Mouse (Mus musculus) heart, postnatal 10 days (tissue): ENCODE measurements at regions not wholly inside any gene's neighbourhood (a gene's known extent, or its start where the extent isn't known, plus 50 kb on each side); places are given as distances from the start of the nearest gene placed in this dataset.

Source experiments
- DNase-seq, 2 experiments: peaks; one replicate each; pipeline ENCODE4 v3.0.0; 2021
- intact Hi-C: fragments of 180-260 bp; cut with DNase I; formaldehyde crosslinking; loops from one replicate; pipeline ENCODE4 v1.15.1; 2025

DNA sequence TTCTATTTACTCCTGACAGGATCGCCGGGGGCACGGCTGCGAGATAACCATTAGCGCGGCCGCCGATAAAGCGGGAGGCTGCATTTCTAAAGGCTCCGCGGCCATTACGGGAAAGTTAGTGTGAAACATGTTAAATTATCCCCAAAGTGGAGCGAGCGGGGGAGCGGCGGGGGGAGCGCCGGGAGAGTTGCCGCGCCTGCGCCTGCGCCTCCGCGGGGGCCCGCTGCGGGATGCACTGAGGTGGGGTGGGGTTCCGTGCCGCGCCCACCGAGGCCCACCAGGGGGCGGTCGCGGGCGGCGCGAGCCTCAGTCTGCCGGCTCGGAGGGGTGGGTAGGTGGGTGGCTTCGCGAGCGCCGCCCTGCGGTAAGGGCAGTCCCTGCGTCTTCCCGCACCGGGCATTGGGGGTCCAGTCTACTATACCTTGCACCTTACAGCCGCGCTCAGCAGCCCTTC is 71.8 kb upstream of the Pax2 start:
- intact Hi-C loops: no loop called here
- peak in 1 of 2 experiments; percentile 13 for DNase-seq

DNA sequence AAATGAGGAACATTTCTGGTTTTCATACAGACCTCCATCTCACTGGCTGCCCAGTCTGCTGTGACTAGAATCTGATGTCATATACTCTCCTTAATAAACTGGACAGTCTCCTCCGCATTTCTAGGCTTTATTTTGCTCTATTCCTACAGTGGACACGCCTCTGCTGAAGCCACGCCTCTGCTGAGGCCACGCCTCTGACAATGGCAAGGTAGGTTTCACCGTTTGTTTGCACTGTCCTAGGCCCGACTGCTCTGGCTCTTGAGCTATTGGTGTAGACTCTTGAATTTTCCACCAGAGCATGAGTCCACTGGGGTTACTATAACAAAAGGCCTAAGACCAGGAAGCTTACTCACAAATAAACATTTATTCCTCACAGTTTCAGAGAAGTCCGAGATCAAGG is 69.8 kb upstream of the Pax2 start:
- no peak for DNase-seq
- intact Hi-C loops: loop anchor here (5.0 kb wide), 1 partner anchor 66 kb away; no protein-coding TSS in a partner anchor

DNA sequence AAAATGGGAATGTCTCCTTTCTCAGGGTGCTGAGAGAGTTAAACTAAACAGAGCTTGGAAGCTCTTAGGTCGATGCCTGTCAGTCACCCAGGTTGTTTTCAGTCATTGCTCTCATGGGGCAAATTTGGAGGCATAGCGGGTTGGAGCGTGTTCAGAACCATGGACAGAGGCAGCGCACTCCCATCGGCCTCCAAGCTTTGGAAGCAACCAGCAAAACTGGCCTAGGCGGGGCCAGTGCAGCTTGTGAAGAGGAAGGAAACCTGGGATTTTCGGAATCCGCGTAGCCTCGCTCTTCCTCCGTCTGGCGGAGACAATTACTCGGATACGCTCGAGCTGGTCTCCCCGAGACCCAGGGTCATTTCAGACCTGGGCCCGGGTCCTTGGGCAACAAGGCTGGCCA is 63.4 kb upstream of the Pax2 start:
- intact Hi-C loops: no loop called here
- DNase-seq: peak; percentile 81 to 85

DNA sequence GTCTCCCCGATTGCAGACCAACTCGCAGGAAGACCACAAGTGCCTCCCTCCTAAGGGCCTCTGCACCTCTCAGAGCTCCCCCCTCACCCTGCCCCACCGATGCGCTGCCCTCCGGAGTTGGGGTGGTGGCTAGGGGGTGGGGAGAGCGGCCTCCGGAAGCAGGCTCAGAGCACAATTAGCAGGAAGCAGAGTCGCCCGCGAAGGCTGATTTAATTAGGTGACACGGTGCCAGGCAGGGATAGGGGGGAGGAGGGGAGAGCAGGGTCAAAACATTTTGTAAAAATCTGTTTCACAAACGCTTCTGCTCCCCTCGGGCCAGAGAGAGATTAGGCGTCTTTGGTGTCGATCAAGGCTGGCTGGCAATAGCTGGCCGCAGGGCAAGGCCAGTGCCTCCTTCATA is 63.0 kb upstream of the Pax2 start:
- no peak for DNase-seq
- intact Hi-C loops: no loop called here

DNA sequence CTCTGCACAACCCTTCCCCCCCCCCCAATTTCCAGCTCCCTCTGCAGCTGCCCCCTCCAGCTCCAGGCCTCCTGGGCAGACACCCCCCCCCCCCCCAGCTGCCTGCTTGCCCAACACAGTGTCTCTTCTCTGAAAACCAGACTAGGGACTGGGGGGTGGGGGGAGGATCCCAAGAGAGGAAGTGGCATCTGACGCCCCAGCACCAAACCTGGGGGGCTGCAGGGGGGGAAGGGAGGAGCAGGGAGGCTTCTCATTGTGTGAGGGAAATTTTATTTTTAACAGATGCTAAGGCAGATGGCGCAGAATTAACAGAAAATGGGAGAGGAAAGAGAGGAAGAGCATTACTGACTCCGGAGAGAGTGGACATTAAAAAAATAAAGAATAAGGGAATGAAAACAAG is 60.5 kb upstream of the Pax2 start:
- DNase-seq: no peak
- intact Hi-C loops: no loop called here

DNA sequence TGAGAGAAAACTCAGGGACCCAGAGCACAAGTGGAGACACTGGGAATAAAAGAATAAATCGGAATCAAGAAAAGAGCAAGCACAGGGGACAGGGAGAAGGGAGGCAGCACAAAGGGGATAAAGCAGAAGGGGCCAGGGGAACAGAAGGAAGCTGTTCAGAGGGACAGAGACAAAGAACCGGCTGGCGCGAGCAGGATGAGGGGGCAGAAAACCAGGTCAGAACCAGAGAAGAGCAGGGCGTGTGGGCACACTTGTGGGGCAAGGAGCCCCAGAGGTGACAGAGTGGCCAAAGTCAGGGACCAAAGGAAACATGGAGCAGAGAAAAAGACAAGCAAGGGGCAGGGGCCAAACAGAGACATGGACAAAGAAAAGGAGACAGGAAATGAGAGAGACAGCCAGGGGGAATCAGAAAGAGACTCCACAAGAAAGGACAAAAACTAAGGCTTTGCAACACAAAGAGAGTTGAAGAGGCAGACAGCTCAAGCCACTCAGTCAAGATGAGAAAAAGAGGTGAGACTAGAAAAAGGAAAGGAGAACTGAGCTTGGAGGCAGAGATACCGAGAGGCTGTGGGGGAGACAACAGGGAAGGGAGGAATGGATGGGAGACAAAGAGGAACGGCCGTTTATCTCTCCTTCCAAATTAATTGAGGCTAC is 59.7 kb upstream of the Pax2 start:
- no peak for DNase-seq
- intact Hi-C loops: no loop called here

DNA sequence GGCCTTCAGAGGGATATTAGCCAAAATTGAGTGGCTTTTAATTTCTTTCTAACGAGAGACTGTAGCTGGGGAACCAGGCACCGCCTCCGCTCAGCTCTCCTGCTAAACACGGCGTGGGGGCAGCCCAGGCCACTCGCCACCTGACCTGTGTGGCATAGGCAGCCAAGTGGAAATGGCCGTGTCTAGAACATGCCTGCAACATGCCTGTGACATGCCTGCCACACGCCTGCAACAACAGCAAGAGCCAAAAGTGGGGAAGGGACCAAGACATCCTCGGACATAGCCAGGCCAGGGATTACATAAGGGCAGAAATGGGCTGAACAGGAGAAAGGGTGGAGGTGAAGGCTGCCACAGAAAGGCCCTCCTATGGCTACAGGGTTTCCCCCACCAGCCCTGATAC is 59.1 kb upstream of the Pax2 start:
- intact Hi-C loops: no loop called here
- DNase-seq: no peak

DNA sequence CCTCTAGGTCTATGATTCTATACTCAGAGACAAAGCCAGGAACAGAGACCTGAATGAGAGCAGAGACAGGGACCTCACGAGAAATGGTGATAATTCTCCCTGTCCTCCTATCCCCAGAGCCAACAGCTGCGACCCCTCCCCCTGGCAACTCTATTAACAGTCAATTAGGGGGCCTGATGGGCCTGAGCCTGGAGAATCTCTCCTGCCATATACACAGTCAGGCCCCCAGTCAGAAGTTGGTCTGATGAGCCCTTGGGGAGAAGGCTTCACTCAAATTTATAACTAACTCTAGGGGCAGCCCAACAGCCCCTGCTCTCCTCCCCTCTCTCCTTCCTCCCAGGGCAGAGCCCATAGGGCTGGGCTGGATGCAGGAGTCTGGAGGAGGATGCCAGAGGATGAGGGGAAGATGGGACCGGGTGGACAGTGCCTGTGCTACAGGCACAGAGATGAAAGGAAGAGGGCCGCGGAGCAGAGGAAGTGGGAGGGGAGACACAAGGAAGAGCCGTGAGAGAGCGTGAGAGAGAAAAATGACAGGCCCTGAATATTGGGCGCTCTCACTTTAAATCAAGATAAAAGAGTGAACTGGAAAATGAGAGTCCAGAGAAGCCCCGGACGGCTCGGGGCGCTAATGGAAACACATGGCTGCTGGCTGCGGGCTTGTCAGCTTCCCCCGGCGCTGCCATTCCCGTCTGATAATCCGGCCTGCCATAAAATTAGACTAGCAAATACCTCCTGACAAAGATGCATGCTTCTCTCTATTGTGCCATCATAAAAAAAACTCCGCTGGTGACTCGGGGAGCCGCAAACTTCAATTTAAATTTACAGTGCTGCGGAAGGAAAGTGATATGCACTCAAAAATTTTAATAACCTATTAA is 57.2 kb upstream of the Pax2 start:
- intact Hi-C loops: no loop called here

More for the DNA sequence above, 57.2 kb upstream of the Pax2 start:
- no peak for DNase-seq
